In genomic region chr7:16376505-16376904, GRCm38 (mm10) we compare ENCODE assay signal across 8 mouse cellular contexts. TPM values are rescaled to one million over a fixed set of nuclear protein-coding genes. Genes with fewer than 3 reads are reported as not detected.
A peak's percentile ranks its signal among the peaks of the same experiment; 100 is the strongest.
DNase-seq lines count a peak whose midpoint lies in the region; ATAC-seq and TF ChIP-seq lines count a peak whose summit lies in the region.

No protein-coding gene starts in this region.

- H3K9ac ChIP-seq in forebrain, postnatal 0 days, result no peak overlapping the region
- H3K9ac ChIP-seq in forebrain, embryonic 15.5 days (replicated peaks), result no peak overlapping the region
- no peak overlapping the region for H3K9ac ChIP-seq in neural tube, embryonic 15.5 days (replicated peaks)

- peaks cover 33% of the 10 kb centered on the region for H3K36me3 ChIP-seq in forebrain, postnatal 0 days (ENCODE audit: insufficient read depth)
- peaks cover 41% of the 10 kb centered on the region for H3K36me3 ChIP-seq in forebrain, embryonic 15.5 days
- peaks cover 54% of the 10 kb centered on the region for H3K36me3 ChIP-seq in neural tube, embryonic 15.5 days

- peak; percentile 25 for DNase-seq in forebrain, postnatal 0 days
- DNase-seq in testis, postnatal 10 days (ENCODE audit: low spot score), result peak; percentile 68
- no peak for DNase-seq in testis, postnatal 14 days (ENCODE audit: low spot score)
- DNase-seq in kidney, postnatal 10 days, result peak; percentile 69

- H3K4me1 ChIP-seq in forebrain, postnatal 0 days (ENCODE audit: insufficient read depth), result no peaks in the 10 kb centered on the region
- no peaks in the 10 kb centered on the region for H3K4me1 ChIP-seq in forebrain, embryonic 15.5 days
- H3K4me1 ChIP-seq in cortical plate, adult 2 months (ENCODE audit: control insufficient read depth, insufficient read depth, low read length), result no peaks in the 10 kb centered on the region
- H3K4me1 ChIP-seq in neural tube, embryonic 15.5 days, result no peaks in the 10 kb centered on the region

- H3K27ac ChIP-seq in forebrain, postnatal 0 days (ENCODE audit: low read depth, low read length), result no peak overlapping the region
- H3K27ac ChIP-seq in forebrain, embryonic 15.5 days (replicated peaks), result no peak overlapping the region
- H3K27ac ChIP-seq in cortical plate, adult 2 months (ENCODE audit: insufficient read depth, low read length), result no peak overlapping the region
- H3K27ac ChIP-seq in neural tube, embryonic 15.5 days (replicated peaks), result no peak overlapping the region

- WGBS in forebrain, postnatal 0 days, result 91% methylated on average over 1 of the region's 1 CpGs
- WGBS in forebrain, embryonic 15.5 days, result 93% methylated on average over 1 of the region's 1 CpGs
- 100% methylated on average over 1 of the region's 1 CpGs for WGBS in neural tube, embryonic 15.5 days

- no peak overlapping the region for H3K4me2 ChIP-seq in forebrain, postnatal 0 days (ENCODE audit: low read depth)
- H3K4me2 ChIP-seq in forebrain, embryonic 15.5 days (replicated peaks), result no peak overlapping the region
- no peak overlapping the region for H3K4me2 ChIP-seq in neural tube, embryonic 15.5 days

- no peaks in the 10 kb centered on the region for H3K27me3 ChIP-seq in forebrain, postnatal 0 days (ENCODE audit: insufficient read depth, low read length)
- H3K27me3 ChIP-seq in forebrain, embryonic 15.5 days, result no peaks in the 10 kb centered on the region
- H3K27me3 ChIP-seq in neural tube, embryonic 15.5 days (replicated peaks), result no peaks in the 10 kb centered on the region

- no peak overlapping the region for H3K4me3 ChIP-seq in forebrain, postnatal 0 days (ENCODE audit: low read depth, low read length)
- no peak overlapping the region for H3K4me3 ChIP-seq in forebrain, embryonic 15.5 days
- H3K4me3 ChIP-seq in cortical plate, adult 2 months (ENCODE audit: insufficient read depth, low read length), result no peak overlapping the region
- H3K4me3 ChIP-seq in neural tube, embryonic 15.5 days (replicated peaks), result no peak overlapping the region

- no peaks in the 10 kb centered on the region for H3K9me3 ChIP-seq in forebrain, postnatal 0 days (ENCODE audit: low read length)
- H3K9me3 ChIP-seq in forebrain, embryonic 15.5 days, result no peaks in the 10 kb centered on the region
- H3K9me3 ChIP-seq in neural tube, embryonic 15.5 days (replicated peaks), result no peaks in the 10 kb centered on the region

- ATAC-seq in forebrain, postnatal 0 days, result no peak
- ATAC-seq in forebrain, embryonic 15.5 days (replicated peaks), result no peak
- peak; percentile 76 for ATAC-seq in megakaryocyte-erythroid progenitor cell, adult 5-6 weeks (replicated peaks; ENCODE audit: low FRiP score, low TSS enrichment, poor library complexity, severe bottlenecking)
- ATAC-seq in neural tube, embryonic 15.5 days (ENCODE audit: low FRiP score), result no peak

- TF ChIP-seq POLR2A in cortical plate, adult 2 months (IDR thresholded peaks at IDR 0.05; ENCODE audit: extremely low read depth, insufficient read depth, low read length), result no peak

- TF ChIP-seq CTCF in forebrain, postnatal 0 days (IDR thresholded peaks at IDR 0.05; ENCODE audit: low read depth), result peak; percentile 49
- peak; percentile 59 for TF ChIP-seq CTCF in cortical plate, adult 2 months (IDR thresholded peaks at IDR 0.05; ENCODE audit: extremely low read depth, insufficient read depth, low read length)

RNA-seq across cellular contexts. Expression of gene Sae1, which starts 11.1 kb away (rescaled TPM):
- 114 and 122 TPM in 2 replicates for total RNA-seq in forebrain, postnatal 0 days (2014; rRNA removed)
- 197 and 211 TPM in 2 replicates for polyA plus RNA-seq in forebrain, postnatal 0 days (2015; fragmentation: Nextera tagmentation; extraction: Ambion mirVana)
- 290 and 303 TPM in 2 replicates for polyA plus RNA-seq in forebrain, embryonic 15.5 days (2015; fragmentation: Nextera tagmentation; extraction: Ambion mirVana)
- polyA plus RNA-seq in cortical plate, adult 2 months (2012; rRNA removed), result 95.8 and 97.1 TPM in 2 replicates
- total RNA-seq in megakaryocyte-erythroid progenitor cell, adult 5-6 weeks (2014; fragmentation: Nextera tagmentation), result 132 and 134 TPM in 2 replicates
- 478 and 490 TPM in 2 replicates for total RNA-seq in megakaryocyte-erythroid progenitor cell, adult 5-6 weeks (2017)
- polyA plus RNA-seq in neural tube, embryonic 15.5 days (2015; fragmentation: Nextera tagmentation; extraction: Ambion mirVana), result 239 and 275 TPM in 2 replicates

RNA-seq across cellular contexts. Expression of gene Zc3h4, which starts 24.2 kb away (rescaled TPM):
- 36.7 and 57.5 TPM in 2 replicates for total RNA-seq in forebrain, postnatal 0 days (2014; rRNA removed)
- polyA plus RNA-seq in forebrain, postnatal 0 days (2015; fragmentation: Nextera tagmentation; extraction: Ambion mirVana), result 9.4 and 11.0 TPM in 2 replicates
- 22.3 and 25.2 TPM in 2 replicates for polyA plus RNA-seq in forebrain, embryonic 15.5 days (2015; fragmentation: Nextera tagmentation; extraction: Ambion mirVana)
- 33.9 and 38.9 TPM in 2 replicates for polyA plus RNA-seq in cortical plate, adult 2 months (2012; rRNA removed)
- 60.7 and 66.9 TPM in 2 replicates for total RNA-seq in megakaryocyte-erythroid progenitor cell, adult 5-6 weeks (2014; fragmentation: Nextera tagmentation)
- 29.5 and 39.1 TPM in 2 replicates for total RNA-seq in megakaryocyte-erythroid progenitor cell, adult 5-6 weeks (2017)
- polyA plus RNA-seq in neural tube, embryonic 15.5 days (2015; fragmentation: Nextera tagmentation; extraction: Ambion mirVana), result 14.5 and 17.3 TPM in 2 replicates
